Mouse (Mus musculus): ENCODE data around the gene Cox6b2.
A peak's percentile ranks its signal among the peaks of the same experiment; 100 is the strongest.
"Not testable (repeated sequence)": the region's sequence is repeated elsewhere in the genome, so short reads cannot be mapped to it uniquely, and the experiment has no call there.

The Cox6b2 gene

DNA sequence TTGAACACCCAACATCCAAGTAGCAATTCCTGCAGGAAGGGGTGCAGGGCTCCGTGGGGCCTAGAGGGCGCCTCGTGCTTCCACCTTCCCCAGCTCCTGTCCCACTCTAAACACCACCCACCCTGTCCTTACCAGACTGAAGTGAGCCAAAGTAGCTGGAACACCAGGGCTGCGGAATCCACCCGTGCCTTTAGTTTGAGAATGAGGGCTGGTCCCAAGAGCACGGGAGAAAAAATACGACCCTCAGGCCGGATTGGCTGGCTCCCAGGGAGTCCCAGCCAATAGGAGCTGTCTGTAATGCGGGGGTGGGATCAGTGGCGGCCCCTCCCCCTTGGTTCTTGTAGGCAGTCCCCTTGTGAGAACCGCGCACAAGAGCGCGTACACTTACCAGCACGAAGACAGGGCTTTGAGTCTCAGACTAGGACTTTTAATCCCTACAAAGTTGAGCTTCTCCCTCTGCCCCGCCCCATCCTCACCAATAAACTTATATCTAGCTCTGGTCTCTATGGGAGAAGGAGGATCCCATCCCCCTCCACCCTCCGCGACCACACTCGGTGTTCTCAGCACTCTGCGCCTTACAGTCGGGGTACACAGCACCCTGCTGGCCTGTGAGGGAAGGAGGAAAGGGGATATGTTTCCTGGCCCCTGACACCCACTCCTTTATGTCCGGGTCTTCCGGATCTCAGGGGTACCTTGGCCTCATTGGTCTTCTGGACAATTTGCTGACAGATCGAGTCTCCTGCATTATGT, at the start of gene Cox6b2:
TSS of gene Cox6b2 (minus strand) at position 274 of the 750 bp plus-strand sequence.
- peak; percentile 94 for DNase-seq

- DNase-seq: no peak
Measured at GRCm38 (mm10) chr7:4802247-4802646, 49.4 kb upstream of the Cox6b2 start.

DNA sequence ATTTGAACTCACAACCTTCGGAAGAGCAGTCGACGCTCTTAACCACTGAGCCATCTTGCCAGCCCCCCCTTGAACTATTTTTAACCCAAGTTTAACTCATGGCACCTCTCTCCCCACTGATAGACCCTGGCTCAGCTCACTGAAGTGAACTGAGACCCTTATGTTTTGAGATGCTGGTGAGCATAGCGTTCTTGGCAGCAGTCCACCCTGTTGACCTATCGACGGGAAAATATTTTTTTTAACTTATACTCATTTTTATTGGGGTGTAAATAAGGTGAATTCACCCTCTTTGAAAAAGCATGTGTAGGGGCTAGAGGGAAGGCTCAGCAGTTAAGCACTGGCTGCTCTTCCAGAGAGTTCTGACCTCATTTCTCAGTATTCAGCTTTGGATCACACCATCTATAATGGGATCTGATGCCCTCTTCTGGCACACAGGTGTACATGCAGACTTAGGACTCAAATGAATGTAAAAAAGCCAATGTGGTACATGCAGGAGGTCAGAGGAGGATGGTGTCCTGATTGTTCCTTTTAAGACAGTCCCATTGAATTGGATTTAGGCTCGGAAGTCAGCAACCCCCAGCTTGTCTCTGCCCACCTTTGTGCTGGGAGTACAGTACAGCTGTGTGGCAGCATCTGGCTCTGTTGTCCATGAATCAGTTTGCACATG, 43.0 kb upstream of the Cox6b2 start:
- DNase-seq: peak; percentile 44

- DNase-seq: no peak
Measured at GRCm38 (mm10) chr7:4794631-4795168, 41.8 kb upstream of the Cox6b2 start.

DNA sequence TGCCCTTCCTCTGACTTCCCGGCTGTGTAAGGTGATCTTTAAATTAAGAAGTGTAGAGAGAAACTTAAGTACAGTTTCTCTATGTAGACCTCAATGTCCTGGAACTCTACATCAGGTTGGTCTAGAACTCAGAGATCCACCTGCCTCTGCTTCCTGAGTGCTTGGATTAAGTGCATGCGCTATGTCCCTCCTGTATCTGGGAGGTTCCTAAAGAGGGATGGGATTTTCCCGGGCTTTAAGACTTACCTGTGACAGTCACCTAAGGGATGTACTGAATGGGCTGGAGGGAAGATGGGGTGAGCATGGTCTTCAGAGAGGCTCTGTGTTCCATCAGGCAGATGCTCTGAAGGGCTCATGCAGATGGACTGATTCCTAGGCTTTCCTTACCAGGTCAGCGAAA, 40.8 kb upstream of the Cox6b2 start:
- no peak for DNase-seq

DNA sequence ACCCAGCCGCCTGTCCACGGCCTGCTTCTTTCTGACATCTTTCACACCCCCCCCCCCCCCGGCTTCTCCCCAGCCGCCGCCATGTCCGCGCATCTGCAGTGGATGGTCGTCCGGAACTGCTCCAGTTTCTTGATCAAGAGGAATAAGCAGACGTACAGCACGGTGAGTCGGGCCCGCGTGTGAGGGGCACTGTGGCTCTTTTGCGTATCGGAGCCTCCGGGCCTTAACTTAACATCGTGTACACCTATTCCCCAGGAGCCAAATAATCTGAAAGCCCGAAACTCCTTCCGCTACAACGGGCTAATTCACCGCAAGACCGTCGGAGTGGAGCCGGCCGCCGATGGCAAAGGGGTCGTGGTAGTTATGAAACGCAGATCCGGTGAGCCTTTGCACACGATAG, 40.4 kb upstream of the Cox6b2 start:
- not testable (repeated sequence) for DNase-seq

- DNase-seq: peak; percentile 99
Measured at GRCm38 (mm10) chr7:4792278-4793212, 39.7 kb upstream of the Cox6b2 start, which contains the start of gene Rpl28. Rpl28 (plus strand) TSS chr7:4792874.

GRCm38 (mm10) chr7:4789436-4789935, 36.6 kb upstream of the Cox6b2 start, which contains the start of gene Tmem238:
Tmem238 (minus strand) TSS chr7:4789656.
- DNase-seq: no peak

DNA sequence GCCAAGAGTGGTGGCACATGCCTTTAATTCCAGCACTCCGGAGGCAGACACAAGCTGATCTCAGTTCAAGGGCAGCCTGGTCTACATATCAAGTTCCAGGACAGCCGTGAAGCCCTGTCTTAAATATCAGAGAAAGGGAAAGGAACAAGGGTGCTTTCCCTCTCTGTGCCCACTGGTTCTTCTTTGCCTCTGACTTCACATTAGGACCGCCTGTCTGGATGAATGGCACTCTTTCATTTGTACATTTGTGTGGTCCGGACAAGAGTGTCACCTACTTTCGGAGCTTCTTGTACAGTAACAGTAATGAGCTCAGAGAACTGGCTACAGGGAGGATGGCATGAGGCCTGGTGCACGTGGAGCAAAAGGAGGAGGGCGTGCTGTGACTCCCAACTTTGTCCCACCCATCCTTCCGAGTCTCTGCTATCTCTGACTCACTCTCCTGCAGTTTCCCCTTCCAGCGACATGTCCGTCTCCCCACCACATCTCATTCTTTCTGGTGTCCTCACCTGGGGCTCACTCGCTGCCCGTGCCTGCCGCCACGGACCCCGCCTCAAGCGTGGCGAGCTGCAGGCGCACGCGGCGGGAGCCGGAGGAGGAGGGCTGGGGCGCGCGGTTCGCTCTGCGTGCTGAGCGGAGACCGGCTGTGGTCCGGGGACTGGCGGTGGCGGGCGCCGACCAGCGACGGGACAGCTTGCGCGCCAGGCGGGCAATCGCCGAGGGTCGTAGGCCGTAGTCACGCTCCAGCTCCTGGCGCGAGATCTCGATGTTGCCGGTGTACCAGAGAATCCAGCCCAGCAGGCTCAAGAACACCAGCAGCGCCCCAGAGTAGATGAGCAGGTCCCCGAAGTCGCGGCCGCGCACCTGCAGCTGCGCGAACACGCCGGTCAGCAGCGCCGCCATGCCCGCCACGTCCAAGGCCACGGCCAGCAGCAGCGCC, 35.9 kb upstream of the Cox6b2 start:
- peak; percentile 84 for DNase-seq

DNA sequence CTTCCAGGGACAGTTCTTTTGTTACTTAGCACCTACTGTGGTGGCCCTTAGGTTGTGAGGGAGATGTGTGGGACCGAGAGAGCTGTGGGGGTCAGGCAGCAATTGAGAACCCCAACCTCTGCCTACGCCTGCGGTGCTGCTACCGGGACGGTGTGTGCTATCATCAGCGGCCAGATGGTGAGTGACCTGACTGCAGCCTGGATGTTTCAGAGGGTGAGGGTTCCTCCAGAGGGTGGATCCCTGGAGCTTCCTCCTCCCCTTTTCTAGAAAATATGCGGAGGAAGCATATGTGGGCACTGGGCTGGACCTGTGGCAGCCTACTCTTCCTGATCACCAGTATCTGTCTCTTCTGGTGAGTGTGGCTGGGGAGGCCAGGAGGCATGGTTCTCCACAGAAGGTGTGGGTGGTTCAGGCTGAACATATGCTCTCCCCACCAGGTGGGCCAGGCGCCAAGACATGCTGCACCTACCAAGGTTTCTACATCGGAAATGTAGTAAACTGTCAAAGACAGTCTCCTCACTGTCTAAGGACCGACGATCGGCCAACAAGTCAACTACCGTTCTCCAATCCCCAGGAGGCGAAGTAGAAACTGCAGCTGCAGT, 30.9 kb upstream of the Cox6b2 start:
- DNase-seq: no peak

GRCm38 (mm10) chr7:4782759-4783158, 29.9 kb upstream of the Cox6b2 start, which contains the start of the genes Il11 and Tmem190:
Il11 (minus strand) TSS chr7:4782859.
Tmem190 (plus strand) TSS chr7:4782937.
- no peak for DNase-seq

DNA sequence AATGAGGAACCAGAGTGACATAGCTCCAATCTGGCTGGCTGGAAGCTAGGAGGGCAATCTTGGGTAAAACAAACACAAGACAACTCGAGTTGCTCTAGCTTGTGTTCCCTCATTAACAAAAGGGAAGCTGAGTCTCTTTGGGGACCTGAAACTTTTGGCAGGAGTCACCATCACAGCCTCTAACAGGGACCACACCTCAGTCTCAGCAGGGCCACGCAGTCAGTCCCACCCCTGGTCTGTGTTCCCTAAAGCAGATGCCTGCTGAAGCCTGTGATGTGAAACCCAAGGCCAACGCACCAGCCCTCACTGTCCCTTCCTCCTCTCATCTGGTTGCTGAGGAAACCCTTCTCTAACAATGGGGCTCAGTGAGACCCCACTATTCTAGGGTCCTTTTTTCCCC, 29.2 kb upstream of the Cox6b2 start:
- DNase-seq: no peak

DNA sequence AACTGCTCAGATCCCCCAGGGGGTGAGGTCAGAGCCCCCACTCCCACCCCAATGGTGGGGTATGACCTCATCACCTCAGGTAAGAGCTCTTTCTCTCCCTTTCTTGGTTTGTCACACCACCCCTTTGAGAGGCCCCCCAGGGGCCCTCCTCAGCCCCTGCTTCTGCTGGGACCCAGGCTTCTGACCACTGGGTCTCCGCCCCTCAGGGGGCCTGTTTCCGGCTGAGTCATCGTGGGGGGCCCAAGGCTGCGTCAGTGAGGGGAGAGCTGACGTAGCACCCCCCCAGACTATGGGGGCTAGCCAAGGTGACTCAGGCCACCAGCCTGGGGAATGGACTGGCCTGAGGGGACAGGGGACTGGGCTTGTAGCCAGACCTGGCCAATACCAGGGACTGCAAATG, 27.0 kb upstream of the Cox6b2 start:
- no peak for DNase-seq

GRCm38 (mm10) chr7:4777851-4778637, 25.1 kb upstream of the Cox6b2 start:
- no peak for DNase-seq

GRCm38 (mm10) chr7:4776861-4777830, 24.3 kb upstream of the Cox6b2 start:
- DNase-seq: peak; percentile 88

DNA sequence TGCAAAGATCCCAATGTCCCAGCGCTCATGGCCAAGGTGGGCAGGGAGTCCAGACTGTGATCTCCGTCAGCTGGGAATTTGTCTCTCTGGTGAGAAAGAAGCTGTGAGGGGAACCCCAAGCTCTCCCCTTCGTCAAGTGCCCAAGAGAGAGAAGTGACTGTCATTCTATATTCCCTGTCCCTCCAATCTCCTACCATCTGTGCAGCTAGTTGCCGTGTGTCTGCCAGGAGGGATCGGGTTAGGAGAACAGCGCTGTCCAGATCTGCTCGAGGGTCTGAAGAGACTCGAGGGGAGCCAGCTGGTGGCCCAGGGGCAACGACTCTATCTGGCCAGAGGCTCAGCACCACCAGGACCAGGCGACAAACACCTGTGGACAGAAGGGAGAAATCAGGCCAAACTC, 23.2 kb upstream of the Cox6b2 start:
- DNase-seq: no peak

DNA sequence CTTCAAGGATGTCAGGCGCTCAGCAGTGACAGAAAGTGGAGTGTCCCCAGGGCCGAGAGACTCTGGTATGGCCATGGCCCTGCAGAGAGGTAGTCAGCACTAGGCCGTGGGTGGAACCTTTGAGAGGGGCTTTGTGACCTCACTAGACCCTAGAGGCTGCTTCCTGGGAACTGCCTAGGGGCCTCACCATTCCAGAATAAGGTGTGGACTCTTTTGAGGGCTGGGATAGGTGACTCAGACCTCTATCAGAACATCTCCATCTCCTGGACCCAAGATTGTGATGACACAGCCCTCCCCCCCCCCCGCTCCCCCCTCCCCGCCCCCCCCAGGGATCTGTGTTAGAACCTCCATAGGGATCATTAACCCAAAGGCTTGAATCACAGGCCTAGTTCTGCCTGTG, 18.3 kb upstream of the Cox6b2 start, which contains the start of gene Fam71e2:
TSS of gene Fam71e2 (minus strand) at position 101 of the 400 bp plus-strand sequence.
- DNase-seq: no peak

GRCm38 (mm10) chr7:4764946-4765710, 12.2 kb upstream of the Cox6b2 start:
- DNase-seq: no peak

Measured in embryo, embryonic 11 days (tissue).